Mouse (Mus musculus) olfactory bulb, adult 2 months (tissue): ENCODE data around the gene Unc13c. TPM values are rescaled to one million over a fixed set of nuclear protein-coding genes. Genes with fewer than 3 reads are reported as not detected.

Experiments used
- H3K27ac ChIP-seq: fragments of 200-500 bp; 2 replicates; pipeline ENCODE4 v1.5.1; 2012; ENCODE audit warnings: low read depth, low read length; ENCODE audit not compliant: insufficient read depth
- H3K4me1 ChIP-seq: fragments of 200-500 bp; 2 replicates; pipeline ENCODE4 v1.6.1; 2012; ENCODE audit warnings: low read length; ENCODE audit not compliant: control insufficient read depth, insufficient read depth
- H3K4me3 ChIP-seq: fragments of 200-500 bp; 2 replicates; pipeline ENCODE4 v1.5.1; 2012; ENCODE audit warnings: mild to moderate bottlenecking, low read depth, low read length, moderate library complexity; ENCODE audit not compliant: insufficient read depth
- CTCF ChIP-seq: fragments of 200-500 bp; IDR thresholded peaks from 2 replicates; pipeline ENCODE4 v1.5.1; 2012; ENCODE audit warnings: low read depth, mild to moderate bottlenecking, low read length, moderate library complexity; ENCODE audit not compliant: insufficient read depth
- POLR2A ChIP-seq: fragments of 200-500 bp; IDR thresholded peaks from 2 replicates; pipeline ENCODE4 v1.6.1; 2012; ENCODE audit warnings: mild to moderate bottlenecking, low read depth, low read length, moderate library complexity; ENCODE audit not compliant: insufficient read depth
- WGBS: fragments of 180-500 bp; shearing (Covaris S2); methylation state at CpG from one replicate; pipeline ENCODE4 v1.1.7; 2018; 5-methylcytosine and 5-hydroxymethylcytosine counted together
- polyA plus RNA-seq: library from polyadenylated mRNA; stranded (reverse); fragments of >200 nt; gene quantifications from 2 replicates; pipeline ENCODE4 v1.2.4, GENCODE M21; 2012; ENCODE audit warnings: low replicate concordance; ENCODE audit not compliant: missing spikeins, insufficient read depth, insufficient read length

Gene Unc13c
- polyA plus RNA-seq, 1 experiment, result not detected

- WGBS, result 62% methylated on average over 3 of the region's 3 CpGs
- TF ChIP-seq POLR2A (no peak), CTCF (no peak)
- H3K27ac ChIP-seq, result no peak overlapping the region
- no peaks in the 10 kb centered on the region for H3K4me1 ChIP-seq
- no peak overlapping the region for H3K4me3 ChIP-seq
Observed at GRCm38 (mm10) chr9:73896210-73896609, 72.6 kb downstream of the Unc13c start.

DNA sequence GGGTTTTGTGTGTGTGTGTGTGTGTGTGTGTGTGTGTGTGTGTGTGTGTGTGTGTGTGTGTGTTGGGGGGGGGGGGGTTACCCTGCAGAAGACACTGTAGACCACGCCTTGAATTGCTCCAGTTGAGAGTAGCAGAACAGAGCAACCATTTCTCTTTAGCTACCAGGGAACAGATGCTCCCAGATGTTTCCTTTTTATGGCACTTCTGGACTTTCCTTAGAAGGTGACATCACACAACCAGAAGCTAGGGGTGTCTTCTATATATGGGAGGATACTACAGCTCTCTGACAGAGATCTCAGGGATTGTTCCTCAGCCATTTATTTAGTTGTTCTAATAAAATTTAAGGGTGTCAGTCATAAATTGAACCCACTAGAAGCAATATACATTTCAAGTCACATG is 85.2 kb downstream of the Unc13c start:
- TF ChIP-seq POLR2A (no peak), CTCF (no peak)
- Histone ChIP-seq H3K27ac (no peak overlapping the region), H3K4me1 (no peaks in the 10 kb centered on the region), H3K4me3 (no peak overlapping the region)
- WGBS, result 100% methylated on average over 1 of the region's 1 CpGs

DNA sequence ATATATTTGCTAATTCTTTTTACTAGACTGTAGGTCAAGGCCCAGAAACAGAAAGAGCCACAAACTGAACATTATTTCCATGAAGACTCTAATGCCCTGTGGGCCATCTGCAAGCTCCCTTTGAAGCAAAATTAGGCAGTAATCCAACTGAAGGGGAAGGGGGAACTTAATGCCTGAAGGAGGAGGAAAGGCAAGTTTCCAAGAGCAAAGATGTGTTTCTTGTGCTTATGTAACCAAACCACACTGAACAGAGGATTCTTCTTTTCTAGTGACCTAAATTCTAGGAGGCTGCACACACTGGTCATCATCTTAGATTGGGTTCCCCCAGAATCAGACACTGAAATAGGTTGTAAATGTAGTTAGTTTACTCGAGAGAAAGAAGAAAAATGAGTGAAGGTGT is 85.6 kb downstream of the Unc13c start:
- 35% methylated on average over 1 of the region's 1 CpGs for WGBS
- TF ChIP-seq CTCF (no peak), POLR2A (no peak)
- Histone ChIP-seq H3K27ac (no peak overlapping the region), H3K4me1 (no peaks in the 10 kb centered on the region), H3K4me3 (no peak overlapping the region)

GRCm38 (mm10) chr9:73882393-73882919 is 86.3 kb downstream of the Unc13c start:
- Histone ChIP-seq H3K4me1 (no peaks in the 10 kb centered on the region), H3K27ac (peak overlapping the region; percentile 5; the same call in 1 of the 2 replicates), H3K4me3 (no peak overlapping the region)
- TF ChIP-seq POLR2A, result no peak
- TF ChIP-seq CTCF, result no peak
- 84% methylated on average over 5 of the region's 5 CpGs for WGBS

GRCm38 (mm10) chr9:73867410-73868067 is 101.2 kb downstream of the Unc13c start:
- Histone ChIP-seq H3K4me3 (no peak overlapping the region), H3K27ac (no peak overlapping the region), H3K4me1 (no peaks in the 10 kb centered on the region)
- TF ChIP-seq POLR2A (no peak), CTCF (no peak)
- WGBS, result 68% methylated on average over 2 of the region's 2 CpGs

GRCm38 (mm10) chr9:73866666-73867065 is 102.1 kb downstream of the Unc13c start:
- WGBS, result 83% methylated on average over 2 of the region's 2 CpGs

DNA sequence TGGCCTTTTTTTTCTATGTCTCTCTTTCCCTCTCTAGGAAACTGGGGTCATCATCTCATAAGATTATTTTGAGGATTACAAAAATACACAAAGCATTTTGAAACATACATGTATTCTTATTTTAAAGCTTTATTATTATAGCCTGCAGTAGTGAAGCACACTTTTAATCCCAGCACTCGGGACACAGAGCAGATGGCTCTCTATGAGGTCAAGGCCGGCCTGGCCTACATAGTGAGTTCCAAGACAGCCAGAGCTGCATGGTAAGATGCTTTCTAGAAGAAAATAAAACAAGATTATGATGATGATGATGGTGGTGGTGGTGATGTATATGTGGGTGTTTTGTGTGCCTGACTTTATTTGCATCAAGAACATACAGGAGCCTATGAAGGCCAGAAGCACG is 109.3 kb downstream of the Unc13c start:
- TF ChIP-seq POLR2A (no peak), CTCF (no peak)
- H3K4me3 ChIP-seq, result no peak overlapping the region
- no peaks in the 10 kb centered on the region for H3K4me1 ChIP-seq
- H3K27ac ChIP-seq, result no peak overlapping the region
- WGBS, result 96% methylated on average over 3 of the region's 3 CpGs

More at GRCm38 (mm10) chr9:73866666-73867065, 102.1 kb downstream of the Unc13c start:
- Histone ChIP-seq H3K4me3 (no peak overlapping the region), H3K27ac (no peak overlapping the region), H3K4me1 (no peaks in the 10 kb centered on the region)
- TF ChIP-seq CTCF (no peak), POLR2A (no peak)

- no peak overlapping the region for H3K4me3 ChIP-seq
- H3K27ac ChIP-seq, result no peak overlapping the region
- TF ChIP-seq POLR2A (no peak), CTCF (no peak)
- H3K4me1 ChIP-seq, result no peaks in the 10 kb centered on the region
- 56% methylated on average over 3 of the region's 3 CpGs for WGBS
Observed at GRCm38 (mm10) chr9:73854281-73854680, 114.5 kb downstream of the Unc13c start.

DNA sequence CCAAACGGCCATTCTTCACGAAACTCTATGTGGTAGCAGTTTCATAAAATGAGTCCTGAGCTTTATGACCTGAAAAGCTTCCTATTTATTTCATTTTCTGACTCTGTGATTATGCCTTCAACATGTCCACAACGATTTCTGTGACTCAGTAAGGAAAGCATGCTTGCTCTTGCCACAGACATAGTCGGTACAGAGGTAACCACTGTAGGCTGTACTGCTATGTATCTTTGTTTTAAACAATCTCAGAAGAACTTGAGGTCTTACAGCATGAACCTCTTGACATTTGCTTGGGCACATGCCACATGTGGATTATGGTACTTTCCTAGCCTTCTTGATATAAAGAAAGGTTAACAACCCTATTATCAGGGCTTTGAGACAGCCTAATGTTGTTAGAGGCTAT is 162.1 kb downstream of the Unc13c start:
- Histone ChIP-seq H3K4me1 (no peaks in the 10 kb centered on the region), H3K27ac (no peak overlapping the region), H3K4me3 (no peak overlapping the region)
- TF ChIP-seq POLR2A, result no peak
- TF ChIP-seq CTCF, result no peak
- 87% methylated on average over 4 of the region's 4 CpGs for WGBS
